Mouse (Mus musculus) heart, embryonic 15.5 days (tissue): ENCODE results near the gene Tmem91. TPM values are rescaled to one million over a fixed set of nuclear protein-coding genes. Genes with fewer than 3 reads are reported as not detected.

Source experiments
- ATAC-seq: fragments of 200-750 bp; cut with Nextera tagmentation; replicated peaks from 2 replicates; pipeline ENCODE4 v1.8.0; 2017; ENCODE audit warnings: low read depth, moderate TSS enrichment; ENCODE audit not compliant: insufficient number of reproducible peaks, insufficient read depth, low FRiP score
- H3K27ac ChIP-seq: fragments of 300-500 bp; sonication (generic); 2 replicates; pipeline ENCODE4 v1.5.1; 2015; ENCODE audit warnings: mild to moderate bottlenecking, inconsistent platforms
- H3K27me3 ChIP-seq: fragments of 300-500 bp; sonication (generic); 2 replicates; pipeline ENCODE4 v1.6.1; 2015; ENCODE audit warnings: inconsistent platforms
- H3K36me3 ChIP-seq: fragments of 300-500 bp; sonication (generic); 2 replicates; pipeline ENCODE4 v1.6.1; 2015; ENCODE audit warnings: mild to moderate bottlenecking, inconsistent platforms
- H3K4me1 ChIP-seq: fragments of 300-500 bp; sonication (generic); replicated peaks from 2 replicates; pipeline ENCODE4 v1.6.1; 2015; ENCODE audit warnings: inconsistent platforms
- H3K4me2 ChIP-seq: fragments of 300-500 bp; sonication (generic); 2 replicates; pipeline ENCODE4 v1.6.1; 2015; ENCODE audit warnings: inconsistent platforms, mild to moderate bottlenecking, moderate library complexity
- H3K4me3 ChIP-seq: fragments of 300-500 bp; sonication (generic); 2 replicates; pipeline ENCODE4 v1.5.1; 2015; ENCODE audit warnings: mild to moderate bottlenecking, inconsistent platforms
- H3K9ac ChIP-seq: fragments of 300-500 bp; sonication (generic); 2 replicates; pipeline ENCODE4 v1.6.1; 2015; ENCODE audit warnings: mild to moderate bottlenecking, inconsistent platforms
- H3K9me3 ChIP-seq: fragments of 300-500 bp; sonication (generic); replicated peaks from 2 replicates; pipeline ENCODE4 v1.6.1; 2016; ENCODE audit warnings: inconsistent platforms
- WGBS: fragments of 180-500 bp; shearing (Covaris S2); methylation state at CpG from one replicate; pipeline ENCODE4 v1.1.7; 2015; ENCODE audit warnings: mixed read lengths; 5-methylcytosine and 5-hydroxymethylcytosine counted together
- polyA plus RNA-seq: library from polyadenylated mRNA; unstranded; fragments of >200 nt; fragmentation: Nextera tagmentation; extraction: Ambion mirVana; gene quantifications from 2 replicates; pipeline ENCODE4 v1.2.1, GENCODE M21; 2015

Tmem91 gene
- polyA plus RNA-seq, 1 experiment from 2014 or later = 1.8 TPM

DNA sequence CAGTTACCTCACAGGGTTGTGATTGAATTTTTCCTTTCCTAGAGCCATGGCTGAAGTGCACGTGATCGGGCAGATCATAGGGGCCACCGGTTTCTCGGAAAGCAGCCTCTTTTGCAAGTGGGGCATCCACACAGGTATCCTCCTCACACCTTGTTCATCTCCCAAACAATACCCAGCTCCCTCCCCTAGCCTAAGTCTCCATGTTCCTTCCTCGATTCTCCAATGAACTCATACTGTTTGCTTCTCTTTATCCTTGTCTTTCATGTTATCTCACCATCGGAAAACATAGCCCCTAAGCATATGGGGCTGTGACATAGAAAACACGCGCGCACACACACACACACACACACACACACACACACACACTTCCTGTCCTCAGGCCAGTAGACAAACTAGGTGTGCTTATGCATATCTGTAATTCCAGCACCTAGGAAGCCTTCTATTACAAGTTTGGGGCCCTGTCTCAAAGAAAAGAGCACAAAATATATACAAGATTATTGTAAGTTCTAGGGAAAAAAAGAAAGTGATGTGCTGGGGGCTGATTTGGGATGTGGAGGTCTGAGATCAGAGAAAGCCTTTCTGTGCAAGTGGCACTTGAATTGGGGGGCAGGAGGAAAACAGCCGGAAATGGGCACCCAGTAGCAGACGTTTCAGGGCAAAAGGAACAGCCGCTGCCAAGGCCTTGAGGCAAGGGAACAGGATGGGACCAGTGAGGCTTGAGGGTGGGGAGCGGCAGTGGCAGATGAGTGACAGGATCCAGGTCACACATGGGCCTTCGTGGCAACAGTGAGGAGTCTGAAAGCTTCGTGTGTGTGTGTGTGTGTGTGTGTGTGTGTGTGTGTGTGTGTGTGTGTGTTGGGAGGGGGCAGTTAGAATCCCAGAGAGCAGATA lies 6.6 kb upstream of the Tmem91 start:
- H3K4me1 ChIP-seq = peaks cover 33% of the 10 kb centered on the region
- no peak for ATAC-seq
- H3K27ac ChIP-seq = peak overlapping the region; percentile 96
- no peak overlapping the region for H3K9ac ChIP-seq
- no peaks in the 10 kb centered on the region for H3K9me3 ChIP-seq
- H3K4me2 ChIP-seq = peak overlapping the region; percentile 66
- H3K27me3 ChIP-seq = no peaks in the 10 kb centered on the region
- 48% methylated on average over 15 of the region's 15 CpGs for WGBS
- H3K4me3 ChIP-seq = peak overlapping the region; percentile 90
- H3K36me3 ChIP-seq = no peaks in the 10 kb centered on the region

DNA sequence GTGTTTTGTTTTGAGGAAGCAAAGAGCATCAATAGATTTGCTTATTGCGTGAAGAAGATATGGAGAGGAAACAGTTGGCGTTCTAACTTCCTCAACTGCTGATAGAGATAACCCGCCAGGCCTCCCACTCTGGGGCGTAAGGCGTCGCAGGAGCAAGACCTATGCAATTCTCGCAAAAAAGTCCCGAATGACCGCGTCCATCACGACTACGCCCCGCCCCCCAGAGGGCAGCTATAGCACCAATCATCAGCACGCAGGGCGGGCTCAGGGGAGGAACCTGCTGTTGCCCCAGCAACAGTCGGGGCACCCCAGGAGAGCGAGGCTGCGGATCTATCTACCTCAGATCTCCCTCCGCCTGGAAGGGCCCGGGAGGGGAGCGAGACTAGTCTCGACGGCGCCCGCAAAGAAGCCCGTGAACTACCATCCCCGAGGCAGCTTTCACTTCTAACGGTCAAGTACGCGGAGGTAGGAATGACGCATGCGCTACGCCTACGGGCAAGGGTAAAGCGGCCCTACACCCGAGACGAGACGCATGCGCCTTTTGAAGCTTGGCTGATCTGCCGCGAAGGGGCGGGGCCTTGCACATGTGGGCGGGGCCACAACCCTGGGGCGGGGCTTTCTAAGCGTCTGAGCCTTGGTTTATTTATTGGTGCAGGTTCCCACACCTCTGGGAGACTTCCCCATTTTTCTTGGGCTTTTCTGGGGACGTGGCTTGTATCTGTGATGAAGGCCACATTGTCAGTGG lies 5.7 kb upstream of the Tmem91 start, which contains the start of gene B9d2:
Gene B9d2 (plus strand): TSS at position 267 of the 745 bp plus-strand sequence.
- Histone ChIP-seq H3K9ac (peak within 1 kb of the TSS; percentile 74), H3K4me2 (peak within 1 kb of the TSS; percentile 66), H3K4me1 (peaks cover 31% of the 10 kb centered on the region), H3K4me3 (peak within 1 kb of the TSS; percentile 90), H3K27ac (peak within 1 kb of the TSS; percentile 96), H3K27me3 (peaks cover under 1% of the 10 kb centered on the region), H3K36me3 (no peaks in the 10 kb centered on the region), H3K9me3 (no peaks in the 10 kb centered on the region)
- under 1% methylated on average over 46 of the region's 46 CpGs for WGBS
- ATAC-seq = peak; percentile 96

DNA sequence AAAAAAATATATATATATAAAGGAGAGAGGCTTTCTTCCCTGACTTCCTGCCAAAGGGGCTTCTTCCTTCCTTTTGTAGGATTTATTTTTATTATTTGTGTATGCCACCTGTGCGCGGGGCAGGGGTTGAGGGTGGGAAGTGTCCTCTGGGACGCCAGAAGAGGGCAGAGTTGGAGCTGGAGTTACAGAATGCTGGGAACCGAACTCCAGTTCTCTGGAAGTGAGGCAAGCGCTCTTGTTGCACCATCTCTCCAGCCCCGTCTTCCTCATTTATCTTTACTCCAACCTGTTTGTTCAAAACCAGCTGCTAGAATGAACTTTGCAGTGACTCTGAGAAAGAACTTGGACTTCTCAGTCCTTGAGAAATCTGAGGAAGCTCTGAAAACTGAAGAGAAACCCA lies 5.0 kb upstream of the Tmem91 start:
- Histone ChIP-seq H3K9ac (peak overlapping the region; percentile 74), H3K4me3 (peak overlapping the region; percentile 90), H3K27ac (peak overlapping the region; percentile 96), H3K36me3 (no peaks in the 10 kb centered on the region), H3K4me2 (peak overlapping the region; percentile 66), H3K27me3 (peaks cover 8% of the 10 kb centered on the region), H3K9me3 (no peaks in the 10 kb centered on the region), H3K4me1 (peaks cover 36% of the 10 kb centered on the region)
- WGBS = 4% methylated on average over 6 of the region's 6 CpGs
- ATAC-seq = no peak

DNA sequence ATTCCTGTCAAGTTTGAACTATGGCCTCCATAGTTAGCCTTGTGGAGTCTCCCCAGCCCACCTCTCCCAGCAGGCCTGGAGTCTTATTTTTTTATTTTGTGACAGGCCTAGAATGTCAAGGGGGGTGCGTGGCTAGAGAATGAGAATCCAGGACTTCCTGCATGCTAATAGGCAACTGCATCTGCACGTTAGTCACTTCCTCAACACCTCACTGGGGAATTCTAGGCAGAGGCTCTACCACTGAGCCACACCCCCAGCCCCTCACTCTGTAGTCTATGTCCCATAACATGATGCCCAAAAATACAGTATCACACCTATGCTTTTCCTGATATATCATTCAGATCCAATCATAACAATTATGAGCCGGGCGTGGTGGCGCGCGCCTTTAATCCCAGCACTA lies 2.0 kb upstream of the Tmem91 start:
- Histone ChIP-seq H3K27ac (peak overlapping the region; percentile 44), H3K4me3 (no peak overlapping the region)

DNA sequence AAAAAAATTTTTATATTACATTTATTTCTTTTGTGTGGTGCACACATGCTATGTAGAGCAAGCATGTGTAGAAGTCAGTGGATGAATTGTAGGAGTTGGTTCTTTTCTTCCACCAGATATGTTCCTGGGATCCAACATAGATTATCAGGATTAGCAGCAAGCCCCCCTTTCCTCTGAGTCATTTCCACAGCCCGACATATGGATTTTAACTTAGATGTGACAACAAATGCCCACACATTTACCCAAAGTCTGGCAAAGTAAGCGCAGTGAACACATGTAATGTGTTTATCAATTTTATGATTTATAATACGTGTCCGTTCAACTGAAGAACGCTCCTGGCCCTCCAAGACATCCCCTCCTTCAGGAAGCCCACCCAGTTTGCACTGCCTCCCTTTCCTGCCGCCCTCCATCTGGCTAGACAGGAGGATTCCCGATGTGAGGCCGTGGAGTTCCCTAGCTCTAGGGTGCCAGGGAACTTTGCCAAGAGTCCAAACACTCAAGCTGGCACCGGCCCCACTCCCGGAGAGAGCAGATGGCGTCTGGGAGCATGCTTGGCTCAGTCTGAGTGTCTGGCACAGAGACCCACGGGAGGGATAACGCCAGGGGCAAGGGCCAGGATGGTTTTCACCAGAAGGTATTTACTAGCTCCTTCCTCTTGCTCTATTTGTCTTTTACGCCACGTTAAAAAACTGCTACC lies 1.3 kb upstream of the Tmem91 start:
- Histone ChIP-seq H3K4me1 (peaks cover 33% of the 10 kb centered on the region), H3K27ac (peak overlapping the region; percentile 44), H3K9me3 (no peaks in the 10 kb centered on the region), H3K9ac (no peak overlapping the region), H3K4me2 (no peak overlapping the region), H3K36me3 (no peaks in the 10 kb centered on the region), H3K27me3 (peaks cover 28% of the 10 kb centered on the region), H3K4me3 (no peak overlapping the region)
- 37% methylated on average over 15 of the region's 15 CpGs for WGBS
- ATAC-seq = 0 out of 2 replicates have a peak, but pooled peaks have one; percentile 6

More for the DNA sequence above, 2.0 kb upstream of the Tmem91 start:
- Histone ChIP-seq H3K4me1 (peaks cover 38% of the 10 kb centered on the region), H3K4me2 (no peak overlapping the region), H3K36me3 (no peaks in the 10 kb centered on the region), H3K9me3 (no peaks in the 10 kb centered on the region), H3K27me3 (peaks cover 28% of the 10 kb centered on the region), H3K9ac (no peak overlapping the region)
- WGBS = 87% methylated on average over 7 of the region's 7 CpGs
- ATAC-seq = no peak

DNA sequence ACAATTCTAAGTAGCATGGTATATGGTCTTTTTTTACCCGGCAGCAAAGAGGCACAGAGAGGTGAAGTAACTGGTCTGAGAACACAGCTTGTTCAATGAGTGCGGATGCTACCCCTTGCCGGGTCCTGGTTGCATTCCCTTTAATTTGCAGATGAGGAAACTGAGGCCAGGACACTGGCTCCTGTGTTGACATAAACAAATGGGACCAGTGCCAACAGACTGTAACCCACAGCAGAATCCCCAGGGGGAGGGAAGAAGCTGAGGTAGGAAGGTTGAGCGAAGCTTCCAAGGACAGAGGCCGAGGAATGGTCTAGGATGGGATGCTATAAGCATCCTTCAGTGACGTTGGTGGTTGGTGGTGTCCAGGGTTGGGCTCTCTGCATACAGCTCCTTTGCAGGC lies 439 bp upstream of the Tmem91 start:
- Histone ChIP-seq H3K27me3 (peaks cover 28% of the 10 kb centered on the region), H3K4me3 (peak overlapping the region; percentile 42; the same call in 1 of the 2 replicates), H3K27ac (no peak overlapping the region), H3K4me1 (peaks cover 31% of the 10 kb centered on the region), H3K9me3 (no peaks in the 10 kb centered on the region), H3K36me3 (no peaks in the 10 kb centered on the region), H3K9ac (no peak overlapping the region), H3K4me2 (peak overlapping the region; percentile 63; the same call in 1 of the 2 replicates)
- ATAC-seq = no peak
- WGBS = 43% methylated on average over 6 of the region's 6 CpGs

DNA sequence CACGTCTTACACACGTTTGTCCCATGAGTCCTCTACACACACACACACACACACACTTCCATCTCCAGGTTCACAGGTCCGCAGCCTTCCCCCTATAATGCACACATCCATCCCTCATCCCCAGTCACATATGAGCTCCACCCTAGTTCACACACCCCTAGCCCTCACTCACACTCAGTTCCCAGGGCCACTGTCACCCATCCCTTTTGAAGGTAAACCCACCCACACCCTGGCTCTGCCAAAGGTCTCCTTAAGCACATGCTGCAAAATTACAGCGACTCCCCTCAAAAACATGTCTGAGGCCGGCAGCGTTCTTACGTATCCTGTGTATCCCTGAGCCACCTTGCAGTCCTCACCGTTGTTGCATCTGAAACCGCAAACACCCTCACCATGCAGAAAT lies 669 bp downstream of the Tmem91 start:
- H3K4me3 ChIP-seq = peak overlapping the region; percentile 42; the same call in 1 of the 2 replicates
- 28% methylated on average over 9 of the region's 9 CpGs for WGBS
- H3K36me3 ChIP-seq = no peaks in the 10 kb centered on the region
- no peak overlapping the region for H3K27ac ChIP-seq
- H3K9ac ChIP-seq = no peak overlapping the region
- H3K4me1 ChIP-seq = peaks cover 25% of the 10 kb centered on the region
- no peaks in the 10 kb centered on the region for H3K9me3 ChIP-seq
- peak overlapping the region; percentile 63; the same call in 1 of the 2 replicates for H3K4me2 ChIP-seq
- no peak for ATAC-seq
- peaks cover 28% of the 10 kb centered on the region for H3K27me3 ChIP-seq

DNA sequence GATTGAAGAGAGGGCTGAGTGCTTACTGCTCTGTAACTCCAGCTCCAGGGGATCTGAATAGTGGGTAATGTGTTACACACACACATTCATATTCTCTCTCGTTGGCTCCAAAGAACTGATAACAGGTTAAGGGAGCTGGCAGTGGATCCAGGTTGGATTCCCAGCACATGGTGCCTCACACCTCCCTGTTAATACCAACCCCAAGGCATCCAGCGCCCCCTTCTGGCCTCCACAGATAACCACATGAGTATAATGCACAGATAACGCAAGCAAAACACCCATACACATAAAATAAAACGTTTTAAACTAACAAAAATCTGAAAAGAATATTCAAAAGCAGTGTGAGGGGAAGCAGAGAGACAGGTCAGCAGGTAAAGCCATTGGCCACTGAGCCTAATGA lies 2.5 kb downstream of the Tmem91 start:
- no peak for ATAC-seq

DNA sequence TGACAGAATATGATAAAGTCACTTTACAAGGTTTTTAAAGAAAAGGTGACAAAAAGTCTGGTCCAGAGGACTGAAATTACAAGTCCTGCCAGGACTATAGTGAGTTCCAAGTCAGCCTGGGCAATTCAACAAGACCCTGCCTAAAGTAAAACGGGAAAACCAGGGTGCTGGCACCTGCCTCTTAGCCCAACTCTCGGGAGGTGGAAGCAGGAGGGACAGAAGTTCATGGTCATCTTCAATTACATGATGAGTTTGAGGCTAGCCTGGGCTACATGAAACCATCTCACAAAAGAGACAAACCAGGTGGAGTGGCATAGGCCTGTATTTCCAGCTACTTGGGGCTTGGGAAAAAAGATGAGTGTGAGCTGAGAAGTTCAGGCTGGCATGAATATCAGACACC lies 3.3 kb downstream of the Tmem91 start:
- peaks cover 21% of the 10 kb centered on the region for H3K4me1 ChIP-seq
- H3K4me2 ChIP-seq = no peak overlapping the region
- WGBS = 37% methylated on average over 2 of the region's 2 CpGs
- H3K9ac ChIP-seq = no peak overlapping the region
- peaks cover 12% of the 10 kb centered on the region; the same call in 1 of the 2 replicates for H3K36me3 ChIP-seq
- peaks cover 28% of the 10 kb centered on the region for H3K27me3 ChIP-seq
- H3K27ac ChIP-seq = no peak overlapping the region
- H3K4me3 ChIP-seq = no peak overlapping the region
- no peak for ATAC-seq
- H3K9me3 ChIP-seq = no peaks in the 10 kb centered on the region

More for the DNA sequence above, 2.5 kb downstream of the Tmem91 start:
- Histone ChIP-seq H3K9ac (no peak overlapping the region), H3K4me1 (peaks cover 25% of the 10 kb centered on the region), H3K4me2 (no peak overlapping the region), H3K27me3 (peaks cover 28% of the 10 kb centered on the region), H3K9me3 (no peaks in the 10 kb centered on the region), H3K4me3 (no peak overlapping the region), H3K27ac (no peak overlapping the region), H3K36me3 (peaks cover 12% of the 10 kb centered on the region; the same call in 1 of the 2 replicates)
- 51% methylated on average over 4 of the region's 4 CpGs for WGBS

DNA sequence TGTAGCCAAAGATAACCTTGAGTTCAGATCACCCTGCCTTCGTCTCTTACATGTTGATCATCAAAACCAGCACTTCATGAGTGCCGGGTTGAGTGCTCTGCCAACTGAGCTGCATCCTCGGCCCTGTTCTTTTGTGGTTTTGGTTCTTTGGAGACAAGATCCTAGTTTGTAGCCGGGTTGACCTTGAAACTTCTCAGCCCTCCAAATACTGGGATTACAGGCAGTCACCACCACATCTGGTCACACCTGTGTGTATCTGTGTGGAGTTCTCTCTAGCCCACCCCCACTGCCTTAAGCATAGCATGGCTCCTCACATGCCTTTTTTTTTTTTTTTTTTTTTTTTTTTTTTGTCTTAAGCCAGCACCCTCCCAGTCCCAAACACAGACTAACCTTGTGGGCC lies 4.9 kb downstream of the Tmem91 start:
- Histone ChIP-seq H3K4me1 (peaks cover 11% of the 10 kb centered on the region), H3K4me2 (no peak overlapping the region), H3K9me3 (no peaks in the 10 kb centered on the region), H3K9ac (no peak overlapping the region), H3K27me3 (peaks cover 22% of the 10 kb centered on the region), H3K27ac (no peak overlapping the region), H3K36me3 (peaks cover 22% of the 10 kb centered on the region), H3K4me3 (no peak overlapping the region)
- 83% methylated on average over 4 of the region's 4 CpGs for WGBS
- no peak for ATAC-seq

DNA sequence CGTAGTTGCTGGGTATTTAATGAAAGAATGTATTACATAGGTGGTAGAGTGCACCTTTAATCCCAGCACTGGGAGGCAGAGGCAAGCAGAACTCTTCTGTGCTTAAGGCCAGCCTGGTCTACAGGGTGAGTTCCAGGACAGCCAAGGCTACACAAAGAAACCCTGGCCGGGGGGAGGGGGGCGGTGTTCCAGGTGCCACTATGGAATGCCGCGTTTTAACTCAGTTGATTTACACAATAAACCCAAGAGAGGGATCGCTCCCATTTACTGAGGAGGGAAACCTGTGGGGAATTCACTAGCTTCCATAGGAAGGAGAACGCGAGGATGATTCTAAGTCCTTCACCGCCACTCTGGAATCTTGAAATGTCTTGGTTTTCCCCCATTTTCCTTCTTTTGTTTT lies 5.3 kb downstream of the Tmem91 start:
- H3K4me3 ChIP-seq = no peak overlapping the region
- H3K4me1 ChIP-seq = peaks cover 6% of the 10 kb centered on the region; the same call in 1 of the 2 replicates
- H3K27ac ChIP-seq = no peak overlapping the region
- no peak overlapping the region for H3K4me2 ChIP-seq
- peaks cover 26% of the 10 kb centered on the region for H3K36me3 ChIP-seq
- no peaks in the 10 kb centered on the region for H3K9me3 ChIP-seq
- no peak for ATAC-seq
- H3K9ac ChIP-seq = no peak overlapping the region
- whole genome bisulfite sequencing = 81% methylated on average over 9 of the region's 9 CpGs
- H3K27me3 ChIP-seq = peaks cover 17% of the 10 kb centered on the region
